Mouse (Mus musculus): ENCODE data around the gene Kif9.

Gene Kif9

GRCm38 (mm10) chr9:110476124-110477091 lies at the start of gene Kif9, which contains the start of gene Klhl18:
Gene Kif9 (plus strand): TSS chr9:110476958.
Gene Klhl18 (minus strand): TSS chr9:110476694.
- peak; percentile 96 to 97 for DNase-seq

GRCm38 (mm10) chr9:110431241-110431640 lies 45.5 kb upstream of the Kif9 start:
- no peak for DNase-seq

- DNase-seq, result no peak
Observed at GRCm38 (mm10) chr9:110433045-110433444, 43.7 kb upstream of the Kif9 start.

DNA sequence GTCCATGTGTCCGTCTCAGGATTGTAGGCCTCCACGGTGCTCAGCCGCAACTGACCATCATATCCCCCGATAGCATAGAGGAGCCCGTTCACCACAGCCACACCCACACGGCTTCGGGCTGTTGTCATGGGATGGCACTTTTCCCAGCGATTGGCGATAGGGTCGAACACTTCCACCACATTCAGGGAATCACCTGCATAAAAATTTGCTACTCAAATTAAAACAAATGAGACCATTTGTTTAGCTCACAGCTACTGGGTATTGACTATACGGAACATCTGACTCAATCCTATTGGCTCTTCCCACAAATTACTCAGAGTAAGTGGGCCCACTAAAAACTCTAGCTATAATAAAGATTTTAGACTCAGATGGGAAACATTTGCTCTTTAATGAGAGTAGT lies 40.7 kb upstream of the Kif9 start:
- no peak for DNase-seq

GRCm38 (mm10) chr9:110440049-110440448 lies 36.7 kb upstream of the Kif9 start:
- DNase-seq, result no peak

DNA sequence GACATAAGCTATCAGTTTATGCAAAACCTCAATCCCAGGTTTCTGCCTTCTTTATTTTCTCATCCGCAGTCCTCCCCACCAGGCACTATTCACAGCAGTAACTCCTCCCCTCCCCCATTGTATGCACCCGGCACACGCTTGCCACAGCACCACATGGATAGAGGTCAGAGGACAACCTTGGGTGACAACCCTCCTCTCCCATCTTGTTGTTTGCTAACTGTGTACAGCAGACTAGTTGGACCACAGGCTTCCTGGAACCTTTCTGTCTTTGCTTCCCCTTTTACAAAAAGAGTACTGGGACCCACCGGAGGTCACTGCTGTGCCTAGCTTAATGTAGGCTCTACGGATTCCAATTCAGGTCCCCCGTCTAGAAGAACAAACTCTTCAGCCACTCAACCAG lies 36.2 kb upstream of the Kif9 start:
- no peak for DNase-seq

DNA sequence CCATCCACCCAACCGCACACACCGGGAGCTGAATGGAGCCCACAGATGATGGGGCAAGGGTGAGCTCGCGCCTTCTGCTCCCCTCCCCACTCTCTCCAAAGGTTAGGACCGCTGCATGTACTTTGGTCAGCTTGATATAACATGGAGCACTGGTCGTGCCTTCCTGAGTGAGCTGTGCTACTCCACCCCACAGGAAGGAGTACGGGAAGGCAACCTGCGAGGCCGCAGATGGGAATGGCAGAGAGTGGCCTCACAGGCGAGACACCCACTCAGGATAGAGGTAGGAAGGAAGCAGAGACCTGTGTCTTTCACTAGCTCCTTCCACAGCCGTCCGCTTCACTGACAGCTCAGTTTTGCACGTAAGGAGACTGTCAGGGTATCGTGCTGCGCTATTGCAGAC lies 28.4 kb upstream of the Kif9 start:
- DNase-seq, result no peak

DNA sequence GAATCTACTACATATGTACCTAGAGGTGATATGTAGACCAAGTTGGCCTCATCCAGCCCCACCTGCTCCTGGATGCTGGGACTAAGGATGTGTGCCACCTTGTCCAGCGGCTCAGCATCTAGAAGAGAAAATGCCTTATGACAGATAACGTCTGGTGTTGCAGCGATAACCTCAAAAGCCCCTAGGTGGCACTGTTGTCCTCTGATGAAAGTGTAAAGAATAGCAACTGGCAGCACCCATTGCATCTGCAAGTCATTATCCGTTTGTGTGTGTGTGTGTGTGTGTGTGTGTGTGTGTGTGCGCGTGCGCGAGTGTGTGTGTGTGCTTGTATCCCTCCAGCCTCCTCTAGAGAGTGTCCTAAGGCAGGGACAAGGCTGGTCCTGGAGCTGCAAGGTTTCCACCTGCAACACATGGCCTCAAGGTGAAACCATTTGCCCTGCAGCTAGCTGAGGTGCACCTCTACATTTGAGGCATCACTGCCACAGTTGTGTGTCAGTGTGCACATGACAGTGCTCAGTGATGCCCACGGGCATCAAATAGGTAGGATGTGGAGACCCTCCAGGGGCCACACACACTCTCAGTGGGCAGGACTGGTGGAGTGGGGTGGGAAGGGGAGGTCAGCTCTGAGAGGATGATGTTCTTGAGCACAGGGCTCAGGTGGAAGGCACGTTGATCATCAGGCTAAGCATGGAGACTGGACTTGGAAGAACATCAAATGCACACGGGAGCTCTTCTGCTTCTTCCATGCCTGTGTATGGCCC lies 27.7 kb upstream of the Kif9 start:
- peak; percentile 85 to 86 for DNase-seq

DNA sequence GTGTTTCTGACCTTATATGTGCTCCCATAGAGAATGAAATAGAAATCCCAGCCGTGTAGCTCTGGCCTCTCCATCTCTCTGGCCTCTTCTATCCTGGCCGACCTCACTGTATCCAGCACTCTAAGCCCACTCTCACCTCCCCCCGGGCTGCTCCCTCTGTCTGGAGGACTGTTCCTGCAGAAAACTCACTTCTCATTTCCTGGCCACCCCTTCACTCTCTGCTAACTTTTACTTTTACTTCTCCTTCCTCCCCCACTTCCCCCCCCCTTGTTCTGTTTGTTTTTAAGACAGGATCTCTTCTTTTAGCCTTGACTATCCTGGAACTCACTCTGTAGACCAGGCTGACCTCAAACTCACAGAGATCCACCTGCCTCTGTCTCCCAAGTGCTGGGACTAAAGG lies 24.2 kb upstream of the Kif9 start:
- DNase-seq, result peak; percentile 33 to 44

GRCm38 (mm10) chr9:110457926-110458325 lies 18.8 kb upstream of the Kif9 start:
- DNase-seq, result no peak

DNA sequence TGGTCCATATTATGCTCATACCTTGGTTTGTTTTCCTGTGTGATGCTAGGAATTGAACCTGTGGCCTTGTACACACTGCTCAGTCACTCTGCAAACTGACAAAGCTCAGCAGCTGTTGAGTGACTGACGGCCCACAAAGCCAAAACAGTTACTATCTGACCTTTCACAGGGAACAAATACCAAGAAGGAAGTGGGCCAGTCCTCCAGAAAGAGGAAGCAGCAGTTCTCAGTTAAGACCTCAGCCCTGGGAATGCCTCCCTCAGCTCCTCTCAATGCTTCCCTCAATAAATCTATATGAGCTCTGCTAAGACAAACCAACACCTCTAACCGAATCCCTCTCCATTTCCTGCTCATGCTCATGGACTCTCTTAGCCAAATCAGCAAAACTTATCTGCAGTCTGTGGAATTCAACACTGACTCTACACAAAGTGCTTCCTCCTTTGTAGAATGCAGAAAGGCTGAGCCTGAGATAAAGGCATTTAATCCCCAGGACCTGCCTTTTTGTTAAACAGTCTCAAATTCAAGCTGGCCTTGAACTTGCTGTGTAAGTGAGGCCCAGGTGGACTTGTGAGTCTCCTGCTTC lies 17.5 kb upstream of the Kif9 start:
- peak; percentile 59 to 60 for DNase-seq

DNA sequence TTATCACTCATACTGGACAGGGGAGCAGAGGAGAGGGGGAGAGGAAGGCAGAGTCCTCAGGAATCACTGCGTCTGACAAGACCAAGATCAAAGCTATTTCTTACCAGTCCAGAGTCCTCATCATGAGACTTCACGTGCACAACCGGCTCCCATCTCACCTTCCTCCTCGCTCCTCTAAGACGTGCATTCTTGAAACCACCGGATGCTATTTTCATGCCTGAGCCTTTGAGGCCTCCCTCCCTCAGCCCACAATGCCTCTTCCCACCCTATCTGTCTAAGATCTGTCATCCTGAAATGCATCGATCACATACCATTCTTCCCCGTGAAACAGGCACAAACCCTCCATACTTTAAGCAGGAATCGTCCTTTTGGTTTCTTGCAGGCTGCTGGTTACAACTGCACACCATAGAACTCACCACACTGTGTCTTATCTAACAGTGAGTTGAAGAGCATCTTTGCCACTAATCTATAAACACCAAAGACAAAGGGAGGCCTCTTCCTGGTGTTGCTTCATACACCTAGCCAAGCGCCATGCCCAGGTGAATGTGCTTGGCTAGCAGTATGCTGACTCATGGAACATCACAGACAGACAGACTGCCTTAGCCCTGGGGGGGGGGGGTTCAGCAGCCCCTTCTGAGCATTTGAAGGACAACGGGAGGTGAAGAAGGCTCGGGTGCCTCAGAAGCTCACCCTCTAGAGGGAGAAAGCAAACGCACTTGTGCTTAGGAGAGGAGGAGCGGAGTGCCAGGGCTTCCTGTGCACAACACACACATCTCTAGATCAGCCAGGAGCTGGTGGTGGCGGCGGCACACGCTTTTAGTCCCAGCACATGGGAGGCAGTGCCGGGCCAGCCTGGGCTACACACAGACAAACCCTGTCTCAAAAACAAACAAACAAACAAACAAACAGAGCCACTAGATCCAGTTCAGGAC lies 15.6 kb upstream of the Kif9 start:
- DNase-seq, result no peak

- DNase-seq, result no peak
Observed at GRCm38 (mm10) chr9:110462321-110462720, 14.4 kb upstream of the Kif9 start.

DNA sequence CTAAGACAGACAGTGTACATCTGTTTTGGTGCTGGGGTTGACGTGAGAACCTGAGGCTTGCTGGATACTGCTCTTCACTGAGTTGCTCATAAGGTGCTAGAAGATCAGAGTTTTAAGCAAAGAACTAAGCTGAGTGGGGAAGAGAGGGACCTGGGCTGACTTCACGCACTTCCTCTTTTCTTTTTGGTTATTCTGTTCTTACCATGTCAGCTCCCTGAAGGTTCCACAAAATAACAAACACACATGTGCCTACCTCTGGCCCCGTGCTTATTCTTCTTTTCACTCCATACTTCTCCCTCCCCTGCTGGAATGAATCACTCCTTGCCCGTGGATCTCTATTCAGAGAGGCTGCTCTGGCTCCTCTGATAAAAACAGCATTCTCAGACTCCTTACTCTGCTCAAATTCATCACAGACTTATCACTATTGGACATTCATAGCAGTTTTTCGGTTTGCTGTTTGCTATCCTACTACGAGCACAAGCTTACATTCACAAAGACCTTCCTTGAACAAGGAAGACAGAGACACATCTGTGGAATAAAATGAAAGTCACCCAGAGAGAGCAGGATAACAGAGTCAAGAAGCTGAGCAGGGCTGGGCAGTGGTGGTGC lies 12.7 kb upstream of the Kif9 start:
- peak; percentile 44 to 58 for DNase-seq

DNA sequence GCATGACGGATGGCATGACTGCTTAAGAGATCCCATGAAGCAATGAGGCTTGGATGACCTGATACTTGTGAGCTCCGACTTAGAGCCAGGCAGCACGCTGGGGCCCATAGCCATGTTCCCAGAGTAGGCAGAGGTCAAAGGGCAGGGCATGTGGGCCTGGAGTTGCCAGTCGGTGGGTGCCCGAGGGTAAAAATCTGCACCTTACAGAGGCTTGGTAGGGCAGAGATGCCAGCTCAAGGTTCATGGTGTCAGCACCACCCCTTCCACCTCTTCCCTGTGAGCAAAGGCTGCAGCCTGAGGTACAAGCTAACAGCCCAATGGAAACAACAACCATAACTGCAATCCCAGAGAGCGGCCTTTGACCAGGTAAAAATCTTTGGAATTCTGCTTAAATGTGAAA lies 11.4 kb upstream of the Kif9 start:
- DNase-seq, result no peak

DNA sequence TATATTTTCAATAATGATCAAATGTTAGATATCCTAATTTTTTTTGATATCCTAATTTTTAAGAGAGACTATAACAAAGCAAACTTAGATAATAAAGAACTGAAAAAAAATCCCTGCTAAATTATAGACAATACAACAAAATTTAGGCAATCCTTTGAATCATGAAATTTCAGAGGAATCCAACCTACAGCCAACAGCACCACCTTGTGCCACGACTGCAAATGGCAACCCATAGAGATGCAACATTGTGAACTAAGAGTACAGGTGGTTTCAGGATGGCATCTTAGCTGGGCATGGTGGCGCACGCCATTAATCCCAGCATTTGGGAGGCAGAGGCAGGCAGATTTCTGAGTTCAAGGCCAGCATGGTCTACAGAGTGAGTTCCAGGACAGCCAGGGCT lies 10.6 kb upstream of the Kif9 start:
- peak; percentile 80 to 84 for DNase-seq

DNA sequence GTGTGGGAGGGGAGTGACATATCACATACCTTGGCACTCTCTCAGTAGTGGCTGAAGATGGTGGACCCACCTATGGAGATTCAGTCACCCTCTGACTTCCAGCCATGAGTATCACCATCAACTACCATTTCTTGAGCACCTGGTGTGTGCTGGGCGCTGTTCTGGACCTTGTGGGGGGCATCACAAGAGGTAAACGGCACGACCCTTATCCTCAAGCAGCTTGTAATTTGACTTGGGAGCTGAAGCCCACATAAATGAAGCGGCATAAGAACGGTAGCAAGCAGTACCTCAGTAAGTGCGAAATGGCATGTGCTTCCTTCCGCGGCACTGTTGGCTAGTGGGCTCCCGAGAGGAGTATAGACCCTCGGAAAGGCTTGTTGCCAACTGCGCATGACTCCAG lies 1.2 kb downstream of the Kif9 start:
- no peak for DNase-seq

DNA sequence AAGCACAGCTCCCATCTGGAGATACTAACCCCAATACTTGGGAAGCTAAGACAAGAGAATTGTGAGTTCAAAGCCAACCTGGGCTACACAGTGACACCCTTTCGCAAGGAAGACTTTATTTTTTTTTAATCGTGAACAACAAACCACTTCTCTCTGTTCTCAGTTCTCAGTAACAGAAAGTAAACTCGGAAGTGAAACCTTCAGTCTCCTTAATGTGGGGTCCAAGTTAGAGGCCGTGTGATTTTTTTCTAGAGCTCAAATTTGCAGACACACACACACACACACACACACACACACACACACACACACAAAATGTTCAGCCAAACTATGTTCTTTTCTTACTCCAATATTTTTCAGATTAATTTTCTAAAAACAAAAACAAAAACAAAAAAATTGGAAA lies 1.9 kb downstream of the Kif9 start:
- peak; percentile 21 to 34 for DNase-seq

- no peak for DNase-seq
Observed at GRCm38 (mm10) chr9:110488841-110489240, 12.1 kb downstream of the Kif9 start.

- DNase-seq, result peak; percentile 69 to 70
Observed at GRCm38 (mm10) chr9:110490913-110491312, 14.2 kb downstream of the Kif9 start.

DNA sequence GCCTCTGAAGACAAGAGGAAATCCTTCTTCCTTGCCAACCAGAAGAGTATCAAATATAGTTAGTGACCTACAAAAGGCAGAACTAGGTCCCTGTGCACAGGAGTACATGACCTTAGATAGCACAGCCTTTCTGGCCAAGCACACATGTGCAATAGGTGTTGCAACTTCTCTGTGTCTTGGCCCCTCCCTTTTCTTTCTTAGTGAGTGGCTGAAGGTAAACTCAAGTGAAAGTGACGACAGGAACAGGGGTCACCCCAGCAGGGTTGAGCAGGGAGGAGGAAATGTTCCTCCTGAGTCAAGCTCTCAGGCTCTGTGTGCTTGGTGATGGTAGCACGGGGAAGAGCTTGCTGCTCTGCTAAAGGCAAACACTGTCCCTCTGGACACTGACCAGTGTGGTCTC lies 49.0 kb downstream of the Kif9 start:
- no peak for DNase-seq
